Mouse (Mus musculus) olfactory bulb, adult 2 months (tissue): ENCODE measurements around the gene Barhl1. TPM values are rescaled to one million over a fixed set of nuclear protein-coding genes. Genes with fewer than 3 reads are reported as not detected.

Experiments
- H3K27ac ChIP-seq: fragments of 200-500 bp; 2 replicates; pipeline ENCODE4 v1.5.1; 2012; ENCODE audit warnings: low read depth, low read length; ENCODE audit not compliant: insufficient read depth
- H3K4me1 ChIP-seq: fragments of 200-500 bp; 2 replicates; pipeline ENCODE4 v1.6.1; 2012; ENCODE audit warnings: low read length; ENCODE audit not compliant: control insufficient read depth, insufficient read depth
- H3K4me3 ChIP-seq: fragments of 200-500 bp; 2 replicates; pipeline ENCODE4 v1.5.1; 2012; ENCODE audit warnings: mild to moderate bottlenecking, low read depth, low read length, moderate library complexity; ENCODE audit not compliant: insufficient read depth
- CTCF ChIP-seq: fragments of 200-500 bp; IDR thresholded peaks from 2 replicates; pipeline ENCODE4 v1.5.1; 2012; ENCODE audit warnings: low read depth, mild to moderate bottlenecking, low read length, moderate library complexity; ENCODE audit not compliant: insufficient read depth
- POLR2A ChIP-seq: fragments of 200-500 bp; IDR thresholded peaks from 2 replicates; pipeline ENCODE4 v1.6.1; 2012; ENCODE audit warnings: mild to moderate bottlenecking, low read depth, low read length, moderate library complexity; ENCODE audit not compliant: insufficient read depth
- WGBS: fragments of 180-500 bp; shearing (Covaris S2); methylation state at CpG from one replicate; pipeline ENCODE4 v1.1.7; 2018; 5-methylcytosine and 5-hydroxymethylcytosine counted together
- polyA plus RNA-seq: library from polyadenylated mRNA; stranded (reverse); fragments of >200 nt; gene quantifications from 2 replicates; pipeline ENCODE4 v1.2.4, GENCODE M21; 2012; ENCODE audit warnings: low replicate concordance; ENCODE audit not compliant: missing spikeins, insufficient read depth, insufficient read length

Barhl1 gene
- polyA plus RNA-seq, 1 experiment, result not detected

DNA sequence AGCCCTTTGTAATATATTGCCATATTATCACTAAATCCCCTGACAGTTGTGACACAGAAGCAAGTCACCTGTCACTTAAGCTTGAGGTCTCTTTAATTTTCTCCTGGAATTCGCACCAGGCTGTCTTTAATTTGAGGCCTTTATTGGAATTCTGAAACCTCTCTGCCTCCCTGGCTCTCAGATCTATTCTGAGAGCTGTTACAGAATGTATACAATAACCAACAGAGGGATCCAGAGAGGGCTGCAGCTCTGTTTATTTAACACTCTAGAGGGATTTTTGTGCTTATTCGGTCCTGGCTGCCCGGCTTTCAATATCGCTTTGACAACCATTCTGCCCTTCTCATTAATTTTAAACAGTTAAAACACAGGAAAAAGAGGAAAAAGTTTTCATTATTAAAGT, 31.6 kb downstream of the Barhl1 start:
- TF ChIP-seq CTCF (no peak), POLR2A (no peak)
- no peak overlapping the region for H3K4me3 ChIP-seq
- WGBS, result 78% methylated on average over 4 of the region's 4 CpGs
- H3K4me1 ChIP-seq, result no peaks in the 10 kb centered on the region
- no peak overlapping the region for H3K27ac ChIP-seq

DNA sequence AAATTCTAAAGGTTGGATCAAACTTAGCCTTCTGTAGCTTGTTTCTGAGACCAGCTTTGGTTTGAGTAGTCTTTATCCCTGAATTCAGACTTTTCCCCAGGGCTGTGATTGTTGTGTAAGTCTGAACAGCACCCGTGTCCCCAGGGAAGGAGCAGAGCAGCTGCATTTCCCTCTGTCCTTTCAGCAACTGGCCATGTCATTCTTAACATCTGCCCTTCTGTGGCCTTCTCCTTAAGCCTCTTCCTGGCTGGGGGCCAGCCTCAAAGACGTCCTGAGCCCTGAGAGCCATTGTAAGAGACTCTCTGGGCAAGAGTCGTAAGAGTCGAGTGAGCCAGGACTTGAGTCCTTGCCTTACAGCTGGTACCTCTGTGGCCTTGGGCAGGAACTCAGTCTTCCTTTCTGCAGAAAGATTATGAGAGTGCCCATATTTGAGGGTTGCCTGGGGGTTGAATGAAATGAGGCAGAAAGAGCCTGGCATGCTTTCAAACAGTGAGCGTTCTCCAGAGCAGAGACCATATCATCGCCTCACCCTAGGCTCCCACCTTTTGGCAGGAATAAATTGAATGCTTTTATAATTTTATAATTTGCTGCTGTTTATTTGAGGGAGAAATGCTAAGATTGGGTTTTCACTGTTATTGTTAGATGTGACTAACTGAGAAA, 33.5 kb downstream of the Barhl1 start:
- 58% methylated on average over 6 of the region's 6 CpGs for WGBS
- Histone ChIP-seq H3K4me3 (no peak overlapping the region), H3K27ac (no peak overlapping the region), H3K4me1 (no peaks in the 10 kb centered on the region)
- TF ChIP-seq CTCF, result no peak
- TF ChIP-seq POLR2A, result no peak

DNA sequence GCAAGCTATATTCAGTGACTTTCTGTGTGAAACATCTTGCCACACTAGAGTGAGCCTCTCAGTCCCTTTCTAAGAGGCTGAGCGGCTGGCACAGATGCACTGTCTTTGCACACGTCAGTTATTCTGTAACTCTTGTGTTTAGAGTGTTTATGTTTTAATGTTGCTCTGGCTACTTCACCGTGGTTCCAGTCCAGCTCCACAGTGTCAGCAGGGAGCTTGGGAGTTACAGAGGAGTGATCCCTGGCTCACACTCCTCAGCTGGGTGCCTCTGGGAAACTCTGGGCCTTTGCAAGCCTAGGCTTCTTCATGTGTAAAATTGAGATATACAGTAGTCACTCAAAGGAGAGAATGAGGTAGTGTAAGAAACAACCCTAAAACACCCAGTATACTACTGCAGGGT, 34.4 kb downstream of the Barhl1 start:
- WGBS, result 83% methylated on average over 3 of the region's 3 CpGs

DNA sequence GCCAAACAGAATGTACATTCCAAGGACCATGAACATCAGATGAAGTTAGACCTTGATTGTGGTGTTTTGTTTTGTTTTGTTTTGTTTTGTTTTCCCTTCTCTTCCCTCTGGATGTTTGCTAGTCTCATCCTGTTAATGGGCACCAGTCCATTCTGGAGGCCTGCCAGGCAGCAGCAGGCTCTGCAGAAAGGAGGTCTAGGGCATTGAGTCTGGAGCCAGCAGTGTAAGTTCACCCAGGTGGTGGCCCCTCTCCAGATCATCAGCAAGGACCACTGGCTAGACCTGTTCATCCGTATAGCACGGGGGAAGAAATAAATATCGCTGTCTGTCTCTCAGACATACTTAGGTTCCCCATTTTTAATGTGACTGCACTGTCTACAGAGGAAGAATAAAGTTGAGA, 35.2 kb downstream of the Barhl1 start:
- TF ChIP-seq POLR2A (no peak), CTCF (no peak)
- 87% methylated on average over 3 of the region's 3 CpGs for WGBS
- H3K4me1 ChIP-seq, result no peaks in the 10 kb centered on the region

More for the DNA sequence above, 34.4 kb downstream of the Barhl1 start:
- Histone ChIP-seq H3K4me1 (no peaks in the 10 kb centered on the region), H3K27ac (no peak overlapping the region), H3K4me3 (no peak overlapping the region)
- TF ChIP-seq POLR2A (no peak), CTCF (no peak)

DNA sequence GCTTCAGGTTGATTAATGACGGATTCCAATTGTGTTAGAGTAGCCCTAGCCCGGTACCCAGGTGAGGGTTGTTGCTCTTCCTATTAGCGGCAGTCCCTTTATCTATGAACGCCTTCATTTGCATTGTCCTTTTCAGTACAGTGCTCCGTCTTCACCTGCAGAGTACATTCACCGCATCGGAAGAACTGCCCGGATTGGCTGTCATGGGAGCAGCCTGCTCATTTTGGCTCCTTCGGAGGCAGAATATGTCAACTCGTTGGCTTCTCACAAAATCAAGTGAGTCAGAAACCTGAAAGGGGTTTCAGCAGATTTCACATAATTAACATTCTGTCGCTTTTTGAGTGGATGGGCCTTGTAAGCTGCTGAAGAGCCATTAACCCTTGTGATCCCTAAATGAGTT, 40.9 kb downstream of the Barhl1 start:
- H3K4me3 ChIP-seq, result no peak overlapping the region
- WGBS, result 87% methylated on average over 11 of the region's 11 CpGs
- no peaks in the 10 kb centered on the region for H3K4me1 ChIP-seq
- TF ChIP-seq POLR2A (no peak), CTCF (no peak)
- H3K27ac ChIP-seq, result no peak overlapping the region

More for the DNA sequence above, 35.2 kb downstream of the Barhl1 start:
- Histone ChIP-seq H3K4me3 (no peak overlapping the region), H3K27ac (no peak overlapping the region)

DNA sequence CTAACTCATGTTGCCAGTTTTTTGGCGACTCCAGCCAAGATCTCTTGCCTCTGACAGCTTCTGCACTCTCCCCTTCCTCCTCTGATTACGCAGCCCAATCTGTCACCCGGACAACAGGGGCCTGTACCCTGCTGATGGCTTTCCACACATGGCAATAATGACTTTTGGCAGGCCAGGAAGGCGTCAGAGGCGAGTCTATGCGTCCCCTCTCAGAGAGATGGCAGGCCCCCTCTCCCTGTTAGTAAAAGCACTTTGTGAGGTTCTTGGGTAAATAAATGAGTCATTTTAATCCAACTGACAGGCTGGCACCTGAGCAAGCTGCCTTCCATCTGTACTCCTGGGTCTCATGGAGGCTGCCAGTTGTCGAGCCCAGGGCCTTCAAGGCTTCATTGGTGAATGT, 49.0 kb downstream of the Barhl1 start:
- H3K4me3 ChIP-seq, result no peak overlapping the region
- H3K27ac ChIP-seq, result no peak overlapping the region
- TF ChIP-seq POLR2A, result no peak
- no peak for TF ChIP-seq CTCF
- no peaks in the 10 kb centered on the region for H3K4me1 ChIP-seq
- WGBS, result 54% methylated on average over 7 of the region's 7 CpGs

DNA sequence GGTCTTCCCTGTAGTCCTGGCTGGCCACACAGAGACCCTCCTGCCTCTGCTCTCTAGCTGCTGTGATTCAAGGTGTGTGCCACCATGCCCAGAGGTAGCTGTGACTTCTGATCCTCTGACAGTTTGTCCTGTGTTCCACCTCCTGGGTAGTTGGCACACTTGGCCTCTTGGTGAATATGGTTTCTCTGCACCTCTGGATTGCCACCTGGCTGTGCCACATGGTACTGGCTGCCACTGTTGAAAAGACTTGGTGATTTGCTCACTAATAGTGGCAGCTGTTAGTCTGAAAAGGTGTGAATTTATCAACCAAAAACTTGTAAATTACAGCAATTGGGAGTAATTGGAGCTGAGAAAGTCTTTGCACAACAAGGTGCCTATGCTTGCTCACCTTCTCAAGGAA, 52.6 kb downstream of the Barhl1 start:
- TF ChIP-seq POLR2A, result no peak
- no peak for TF ChIP-seq CTCF
- Histone ChIP-seq H3K4me3 (no peak overlapping the region), H3K4me1 (no peaks in the 10 kb centered on the region), H3K27ac (no peak overlapping the region)

DNA sequence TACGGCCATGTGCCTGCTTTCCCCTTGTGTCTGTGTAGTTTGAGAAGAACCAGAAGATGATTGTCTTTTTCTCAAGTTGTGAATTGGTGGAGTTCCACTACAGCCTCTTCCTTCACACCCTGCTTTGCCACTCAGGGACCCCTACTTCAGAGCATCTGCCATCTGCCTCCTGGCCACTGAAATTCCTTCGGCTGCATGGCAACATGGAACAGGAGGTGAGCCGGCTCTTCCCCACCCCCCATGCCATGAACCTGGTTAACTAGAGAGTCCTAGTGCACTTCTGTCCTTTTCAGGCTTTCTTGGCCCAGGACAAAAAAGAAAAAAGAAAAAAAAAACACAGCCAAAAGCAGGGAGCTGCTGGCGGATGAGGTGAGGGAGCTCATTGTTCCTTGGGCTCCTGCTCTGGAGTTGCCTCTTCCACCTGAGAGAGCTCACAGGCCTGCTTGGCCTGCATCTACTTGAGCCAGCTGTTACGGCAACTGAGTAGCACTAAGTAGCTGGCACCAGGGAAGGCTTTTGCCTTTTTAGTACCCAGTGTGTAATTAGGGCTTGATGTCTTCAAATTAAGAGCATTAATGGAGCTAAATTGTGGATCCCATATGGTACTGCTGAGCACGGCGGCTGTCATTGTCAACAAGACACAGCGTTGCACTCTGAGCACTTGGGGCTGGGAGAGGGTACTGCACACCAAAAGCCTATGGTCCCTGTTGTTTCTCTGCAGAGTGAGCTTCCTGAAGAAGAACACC, 55.6 kb downstream of the Barhl1 start:
- TF ChIP-seq CTCF (no peak), POLR2A (no peak)
- Histone ChIP-seq H3K4me1 (no peaks in the 10 kb centered on the region), H3K27ac (no peak overlapping the region), H3K4me3 (no peak overlapping the region)
- WGBS, result 75% methylated on average over 8 of the region's 8 CpGs

DNA sequence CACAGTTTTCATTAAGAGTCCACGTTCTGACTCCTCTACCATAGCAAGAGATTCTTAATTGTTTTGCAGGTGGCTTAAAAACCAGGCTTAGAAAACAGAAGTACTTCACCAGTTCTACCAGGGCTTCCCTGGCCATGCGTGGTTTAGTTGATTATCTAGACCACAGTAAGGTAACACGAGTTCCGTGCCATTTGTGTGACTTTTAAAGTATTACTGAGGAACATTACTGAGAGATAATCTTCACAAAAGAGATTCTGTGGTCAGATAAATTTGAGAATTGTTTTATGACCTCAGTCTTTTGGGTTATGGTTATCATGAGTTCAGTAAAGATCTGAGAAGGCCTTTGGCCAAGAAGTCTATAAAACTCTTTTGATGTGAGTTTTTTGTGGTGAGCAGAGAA, 57.2 kb downstream of the Barhl1 start:
- TF ChIP-seq POLR2A, result no peak
- no peak for TF ChIP-seq CTCF
- no peak overlapping the region for H3K27ac ChIP-seq
- H3K4me3 ChIP-seq, result no peak overlapping the region
- H3K4me1 ChIP-seq, result no peaks in the 10 kb centered on the region
- WGBS, result 93% methylated on average over 4 of the region's 4 CpGs

Other genes with a start within 250 kb of the Barhl1 start
- not detected in 2 replicates for gene Spaca9, start 216.9 kb downstream of the Barhl1 start, polyA plus RNA-seq
- not detected in 2 replicates for gene Ak8, start 216.5 kb downstream of the Barhl1 start, polyA plus RNA-seq
- not detected in 2 replicates for gene Gtf3c4, start 76.3 kb downstream of the Barhl1 start, polyA plus RNA-seq
- gene Ddx31, start 76.3 kb downstream of the Barhl1 start, polyA plus RNA-seq, result not detected in 2 replicates
- not detected in 2 replicates for gene Cfap77, start 138.4 kb upstream of the Barhl1 start, polyA plus RNA-seq
- not detected in 2 replicates for gene Ttf1, start 143.6 kb upstream of the Barhl1 start, polyA plus RNA-seq
- gene Setx, start 207.5 kb upstream of the Barhl1 start, polyA plus RNA-seq, result 97.8 and 329 TPM in 2 replicates